Mouse (Mus musculus) right cerebral cortex, postnatal 36 days (tissue): Measurements from ENCODE around the gene Gm49352.
"Not testable (repeated sequence)": the region's sequence is repeated elsewhere in the genome, so short reads cannot be mapped to it uniquely, and the experiment has no call there.

Source experiments
- DNase-seq, 2 experiments: peaks; one replicate each; pipeline ENCODE4 v3.0.0; 2022; ENCODE audit warnings: low spot score in 2 of 2, mixed read lengths in 1 of 2

The Gm49352 gene

DNA sequence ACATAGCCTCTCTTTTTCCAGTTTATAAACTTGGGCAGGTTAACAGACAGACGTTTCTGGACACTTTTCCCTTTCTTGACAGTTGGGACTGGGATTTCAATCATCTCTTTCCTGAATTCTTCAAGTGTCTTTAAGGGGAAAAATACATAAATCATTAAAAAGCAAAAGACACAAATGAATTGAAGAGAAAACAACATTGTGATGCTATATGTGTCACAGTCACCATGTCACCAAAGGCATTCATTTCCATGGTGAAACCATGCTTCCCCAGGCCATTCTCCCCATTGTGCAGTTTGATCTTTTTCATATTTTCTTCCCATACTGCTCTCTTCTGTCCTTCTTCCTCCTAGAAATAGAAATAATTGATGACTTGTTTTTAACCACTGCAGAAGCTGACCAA, at the start of gene Gm49352:
TSS of gene Gm49352 (minus strand) at position 101 of the 400 bp plus-strand sequence.
- DNase-seq, result not testable (repeated sequence)

DNA sequence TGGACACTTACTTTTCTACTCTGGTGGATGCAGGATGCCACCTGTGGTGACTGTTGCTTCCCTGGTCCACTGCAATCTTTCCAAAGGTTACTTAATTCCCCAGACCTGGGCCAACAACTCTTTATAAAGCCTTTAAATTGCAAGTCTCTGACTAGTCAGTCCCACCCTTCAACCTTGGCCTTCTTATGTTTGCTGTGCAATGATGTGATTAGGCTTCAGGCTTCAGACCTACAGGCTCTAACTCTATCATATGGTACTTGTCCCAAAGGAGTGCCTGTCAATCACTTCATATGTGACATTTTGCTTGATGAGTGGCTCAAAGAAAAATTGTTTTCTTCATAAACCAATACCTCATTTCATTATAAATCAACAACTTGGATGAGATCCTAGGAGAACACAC, 2.1 kb upstream of the Gm49352 start, which contains the start of gene Cts3:
TSS of gene Cts3 (minus strand) at position 101 of the 400 bp plus-strand sequence.
- DNase-seq, result no peak

DNA sequence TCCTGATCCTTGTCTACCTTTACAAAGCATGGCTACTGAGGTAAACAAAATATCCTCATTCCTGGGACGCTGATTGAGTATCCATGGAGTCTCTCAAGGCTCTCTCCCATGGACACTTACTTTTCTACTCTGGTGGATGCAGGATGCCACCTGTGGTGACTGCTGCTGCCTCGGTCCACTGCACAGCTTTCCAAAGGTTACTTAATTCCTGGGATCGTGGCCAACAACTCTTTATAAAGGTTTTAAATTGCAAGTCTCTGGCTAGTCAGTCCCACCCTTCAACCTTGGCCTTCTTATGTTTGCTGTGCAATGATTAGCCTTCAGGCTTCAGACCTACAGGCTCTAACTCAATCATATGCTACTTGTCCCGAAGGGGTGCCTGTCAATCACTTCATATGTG, 26.3 kb downstream of the Gm49352 start, which contains the start of gene Ctsm:
TSS of gene Ctsm (minus strand) at position 209 of the 400 bp plus-strand sequence.
- DNase-seq, result no peak
